Mouse (Mus musculus): Measurements from ENCODE around the gene Lmna.

Gene Lmna

GRCm38 (mm10) chr3:88465127-88465526 lies 44.6 kb downstream of the Lmna start:
- no peak for DNase-seq

GRCm38 (mm10) chr3:88464425-88464824 lies 45.3 kb downstream of the Lmna start:
- DNase-seq, result no peak

- peak; percentile 71 for DNase-seq
These were observed 48.6 kb downstream of the Lmna start, which contains the start of gene Sema4a for GRCm38 (mm10) chr3:88460983-88461696. TSS of gene Sema4a (minus strand) at chr3:88461182.

- DNase-seq, result no peak
These were observed 49.7 kb downstream of the Lmna start for GRCm38 (mm10) chr3:88460029-88460428.

GRCm38 (mm10) chr3:88458778-88459219 lies 51.0 kb downstream of the Lmna start:
- no peak for DNase-seq

- DNase-seq, result no peak
These were observed 52.8 kb downstream of the Lmna start for GRCm38 (mm10) chr3:88456746-88457532.

- no peak for DNase-seq
These were observed 53.4 kb downstream of the Lmna start for GRCm38 (mm10) chr3:88456313-88456712.

- peak; percentile 74 for DNase-seq
These were observed 54.0 kb downstream of the Lmna start for GRCm38 (mm10) chr3:88455588-88456264.

- DNase-seq, result no peak
These were observed 54.8 kb downstream of the Lmna start for GRCm38 (mm10) chr3:88454762-88455587.

- no peak for DNase-seq
These were observed 55.8 kb downstream of the Lmna start for GRCm38 (mm10) chr3:88453986-88454385.

- DNase-seq, result no peak
These were observed 56.4 kb downstream of the Lmna start for GRCm38 (mm10) chr3:88453369-88453768.

GRCm38 (mm10) chr3:88452716-88453115 lies 57.0 kb downstream of the Lmna start:
- DNase-seq, result no peak

GRCm38 (mm10) chr3:88452246-88452645 lies 57.5 kb downstream of the Lmna start:
- DNase-seq, result no peak

GRCm38 (mm10) chr3:88450379-88451131 lies 59.2 kb downstream of the Lmna start:
- no peak for DNase-seq

- DNase-seq, result peak; percentile 54
These were observed 60.2 kb downstream of the Lmna start for GRCm38 (mm10) chr3:88449395-88450023.

- no peak for DNase-seq
These were observed 61.3 kb downstream of the Lmna start for GRCm38 (mm10) chr3:88448443-88448842.

GRCm38 (mm10) chr3:88447676-88448183 lies 62.0 kb downstream of the Lmna start:
- DNase-seq, result no peak

GRCm38 (mm10) chr3:88446471-88447123 lies 63.2 kb downstream of the Lmna start:
- no peak for DNase-seq

- DNase-seq, result peak; percentile 44
These were observed 66.9 kb downstream of the Lmna start for GRCm38 (mm10) chr3:88442888-88443287.

GRCm38 (mm10) chr3:88442488-88442887 lies 67.3 kb downstream of the Lmna start:
- DNase-seq, result no peak
